Mouse (Mus musculus) liver, postnatal 0 days (tissue): ENCODE measurements around the gene Wapl. TPM values are rescaled to one million over a fixed set of nuclear protein-coding genes. Genes with fewer than 3 reads are reported as not detected.

Source experiments
- ATAC-seq: fragments of 200-750 bp; cut with Nextera tagmentation; 2 replicates; pipeline ENCODE4 v1.8.0; 2017; ENCODE audit warnings: mild to moderate bottlenecking, moderate library complexity
- DNase-seq: peaks from one replicate; pipeline ENCODE4 v3.0.0-alpha.2; 2016
- H3K27ac ChIP-seq: fragments of 300-500 bp; sonication (generic); 2 replicates; pipeline ENCODE4 v1.5.1; 2014; ENCODE audit warnings: antibody characterized with exemption, moderate library complexity, mild to moderate bottlenecking, low read depth
- H3K27me3 ChIP-seq: fragments of 300-500 bp; sonication (generic); 2 replicates; pipeline ENCODE4 v1.6.1; 2014; ENCODE audit warnings: low read length, control low read depth, mixed read lengths; ENCODE audit not compliant: insufficient read depth
- H3K36me3 ChIP-seq: fragments of 300-500 bp; sonication (generic); replicated peaks from 2 replicates; pipeline ENCODE4 v1.6.1; 2014; ENCODE audit warnings: mild to moderate bottlenecking, control low read depth, low read length, moderate library complexity, mixed read lengths; ENCODE audit not compliant: insufficient read depth
- H3K4me1 ChIP-seq: fragments of 300-500 bp; sonication (generic); 2 replicates; pipeline ENCODE4 v1.6.1; 2014; ENCODE audit warnings: antibody characterized with exemption, mild to moderate bottlenecking, control low read depth; ENCODE audit not compliant: insufficient read depth
- H3K4me2 ChIP-seq: fragments of 300-500 bp; sonication (generic); 2 replicates; pipeline ENCODE4 v1.6.1; 2014; ENCODE audit warnings: low read depth, mild to moderate bottlenecking, low read length, moderate library complexity, mixed read lengths
- H3K4me3 ChIP-seq: fragments of 300-500 bp; sonication (generic); 2 replicates; pipeline ENCODE4 v1.5.1; 2014; ENCODE audit warnings: low read depth, low read length
- H3K9ac ChIP-seq: fragments of 300-500 bp; sonication (generic); replicated peaks from 2 replicates; pipeline ENCODE4 v1.6.1; 2014; ENCODE audit warnings: mild to moderate bottlenecking, moderate library complexity
- H3K9me3 ChIP-seq: fragments of 300-500 bp; sonication (generic); 2 replicates; pipeline ENCODE4 v1.6.1; 2016; ENCODE audit warnings: mild to moderate bottlenecking, control low read depth, low read length, mixed read lengths
- CTCF ChIP-seq: sonication (generic); IDR thresholded peaks from 2 replicates; pipeline ENCODE4 v1.5.1; 2016; ENCODE audit warnings: antibody characterized with exemption, low read depth
- EP300 ChIP-seq: IDR thresholded peaks from 2 replicates; pipeline ENCODE4 v1.6.1; 2016; ENCODE audit warnings: antibody characterized with exemption, low read depth, mild to moderate bottlenecking
- WGBS: fragments of 180-500 bp; shearing (Covaris S2); extraction: QIAGEN DNeasy Blood & Tissue Kit; methylation state at CpG from one replicate; pipeline ENCODE4 v1.1.7; 2014; ENCODE audit not compliant: insufficient replicate concordance; 5-methylcytosine and 5-hydroxymethylcytosine counted together
- polyA plus RNA-seq: library from polyadenylated mRNA; unstranded; fragments of >200 nt; fragmentation: Nextera tagmentation; extraction: Ambion mirVana; gene quantifications from 2 replicates; pipeline ENCODE4 v1.2.1, GENCODE M21; 2015

Wapl gene
- polyA plus RNA-seq, 1 experiment from 2014 or later: 15.3 TPM

- TF ChIP-seq EP300 (no peak), CTCF (no peak)
These were observed 10.3 kb upstream of the Wapl start for GRCm38 (mm10) chr14:34663381-34663780.

GRCm38 (mm10) chr14:34669082-34669481, 4.6 kb upstream of the Wapl start:
- Histone ChIP-seq H3K4me3 (no peak overlapping the region), H3K27me3 (no peaks in the 10 kb centered on the region), H3K4me2 (no peak overlapping the region), H3K4me1 (peaks cover 14% of the 10 kb centered on the region; the same call in 1 of the 2 replicates), H3K27ac (no peak overlapping the region), H3K9ac (no peak overlapping the region), H3K36me3 (no peaks in the 10 kb centered on the region), H3K9me3 (no peaks in the 10 kb centered on the region)
- no peak for TF ChIP-seq CTCF
- TF ChIP-seq EP300: no peak
- no peak for ATAC-seq
- WGBS: 34% methylated on average over 3 of the region's 3 CpGs
- DNase-seq: no peak

More at GRCm38 (mm10) chr14:34663381-34663780, 10.3 kb upstream of the Wapl start:
- Histone ChIP-seq H3K4me3 (no peak overlapping the region), H3K27ac (no peak overlapping the region), H3K9me3 (no peaks in the 10 kb centered on the region), H3K9ac (no peak overlapping the region), H3K4me2 (peak overlapping the region; percentile 67; the same call in 1 of the 2 replicates), H3K27me3 (no peaks in the 10 kb centered on the region), H3K36me3 (no peaks in the 10 kb centered on the region), H3K4me1 (peaks cover 26% of the 10 kb centered on the region)
- WGBS: 69% methylated on average over 1 of the region's 1 CpGs
- ATAC-seq (no peak), DNase-seq (no peak)

DNA sequence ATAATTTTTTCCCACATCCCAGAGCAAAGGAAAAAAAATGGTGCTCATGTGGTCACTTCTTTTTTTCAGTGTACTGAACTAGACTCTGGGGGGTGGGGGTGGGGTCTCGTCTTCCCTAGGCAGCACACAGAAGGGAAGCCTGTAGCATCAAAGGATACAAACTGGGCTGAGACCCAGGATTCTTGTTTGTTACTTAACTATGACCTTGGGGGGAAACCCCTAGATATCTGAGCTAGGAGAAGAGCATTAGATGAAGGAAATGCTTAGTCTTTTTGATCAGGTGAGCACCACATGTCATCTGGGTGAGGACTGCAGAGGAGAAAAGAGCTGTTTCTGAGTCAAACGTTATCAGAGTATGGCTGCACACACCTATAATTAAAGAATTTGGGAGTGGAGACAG, 3.5 kb upstream of the Wapl start:
- Histone ChIP-seq H3K9me3 (no peaks in the 10 kb centered on the region), H3K36me3 (no peaks in the 10 kb centered on the region), H3K4me2 (no peak overlapping the region), H3K9ac (no peak overlapping the region), H3K27me3 (no peaks in the 10 kb centered on the region), H3K4me1 (peaks cover 14% of the 10 kb centered on the region; the same call in 1 of the 2 replicates), H3K4me3 (no peak overlapping the region), H3K27ac (no peak overlapping the region)
- no peak for DNase-seq
- 32% methylated on average over 2 of the region's 2 CpGs for WGBS
- no peak for ATAC-seq
- TF ChIP-seq CTCF (no peak), EP300 (no peak)

DNA sequence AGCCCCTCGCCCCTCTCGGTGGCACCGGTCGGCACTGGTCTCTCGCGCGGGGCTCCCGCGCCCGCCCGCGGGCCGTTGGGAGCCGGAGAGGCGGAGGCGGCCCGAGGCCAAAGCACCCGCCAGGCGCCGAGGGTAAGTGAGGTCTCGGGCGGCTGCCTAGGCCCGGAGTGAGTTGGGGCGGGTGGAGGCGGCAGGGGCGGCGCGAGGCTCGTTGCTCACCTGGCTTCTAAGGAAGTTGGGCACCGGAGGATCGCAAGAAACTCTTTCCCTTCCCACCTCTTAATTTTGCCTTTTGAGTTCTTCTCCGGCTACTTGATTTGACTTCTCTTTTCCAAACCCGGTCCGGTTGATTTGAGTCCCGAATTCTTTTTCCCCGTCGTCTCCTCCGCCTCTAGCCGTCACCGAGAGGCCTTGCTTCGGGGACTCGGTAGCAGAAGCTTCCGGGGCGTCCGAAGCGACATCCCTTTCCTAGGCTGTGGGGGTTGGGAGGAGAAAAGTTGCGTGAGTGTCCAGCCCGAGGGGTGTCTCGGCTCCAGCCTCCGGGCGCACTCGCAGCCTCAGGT, 582 bp downstream of the Wapl start:
- peaks cover 16% of the 10 kb centered on the region for H3K36me3 ChIP-seq
- ATAC-seq (peak; percentile 51), DNase-seq (peak; percentile 74)
- TF ChIP-seq EP300 (no peak), CTCF (no peak)
- peak overlapping the region; percentile 78 for H3K4me2 ChIP-seq
- peak overlapping the region; percentile 100 for H3K4me3 ChIP-seq
- WGBS: 3% methylated on average over 50 of the region's 52 CpGs
- H3K9me3 ChIP-seq: no peaks in the 10 kb centered on the region
- H3K27ac ChIP-seq: peak overlapping the region; percentile 100
- peak overlapping the region; percentile 100 for H3K9ac ChIP-seq
- H3K27me3 ChIP-seq: no peaks in the 10 kb centered on the region
- H3K4me1 ChIP-seq: peaks cover 22% of the 10 kb centered on the region

DNA sequence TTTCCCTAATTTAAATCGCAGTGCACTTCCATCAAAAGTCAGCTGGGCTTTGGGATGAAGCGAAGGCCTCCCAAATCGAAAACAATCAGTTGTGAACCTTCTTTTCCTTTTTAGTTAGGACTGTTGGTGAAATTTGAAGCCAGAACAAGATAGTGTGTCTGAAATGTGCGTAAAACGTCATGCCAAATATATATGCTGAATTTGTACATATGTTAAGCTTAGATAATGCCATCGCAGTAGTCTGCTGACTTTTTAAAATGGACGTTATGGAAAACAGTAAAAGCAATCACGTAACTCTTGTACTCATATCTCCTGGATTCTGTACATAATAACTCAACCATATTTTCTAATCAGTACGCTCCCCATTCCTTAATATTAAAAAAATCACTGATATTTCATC, 1.2 kb downstream of the Wapl start:
- H3K27me3 ChIP-seq: no peaks in the 10 kb centered on the region
- peak overlapping the region; percentile 100 for H3K9ac ChIP-seq
- ATAC-seq: no peak
- DNase-seq: no peak
- H3K4me2 ChIP-seq: peak overlapping the region; percentile 78
- H3K9me3 ChIP-seq: no peaks in the 10 kb centered on the region
- peak overlapping the region; percentile 100 for H3K4me3 ChIP-seq
- H3K4me1 ChIP-seq: peaks cover 22% of the 10 kb centered on the region
- TF ChIP-seq CTCF (no peak), EP300 (peak; percentile 65)
- H3K27ac ChIP-seq: peak overlapping the region; percentile 100
- H3K36me3 ChIP-seq: peaks cover 19% of the 10 kb centered on the region
- WGBS: 16% methylated on average over 9 of the region's 9 CpGs

- DNase-seq (no peak), ATAC-seq (no peak)
- Histone ChIP-seq H3K4me2 (peak overlapping the region; percentile 78), H3K36me3 (peaks cover 21% of the 10 kb centered on the region), H3K27me3 (no peaks in the 10 kb centered on the region), H3K9ac (peak overlapping the region; percentile 49; the same call in 1 of the 2 replicates), H3K4me3 (peak overlapping the region; percentile 100), H3K27ac (no peak overlapping the region), H3K9me3 (no peaks in the 10 kb centered on the region), H3K4me1 (peaks cover 22% of the 10 kb centered on the region)
- 48% methylated on average over 5 of the region's 5 CpGs for WGBS
- TF ChIP-seq CTCF: no peak
- TF ChIP-seq EP300: no peak
These were observed 1.7 kb downstream of the Wapl start for GRCm38 (mm10) chr14:34675347-34675865.
